Mouse (Mus musculus) ES-Bruce4 (cell line): ENCODE data around the gene P3h3. TPM values are rescaled to one million over a fixed set of nuclear protein-coding genes. Genes with fewer than 3 reads are reported as not detected.

Experiments used
- H3K27ac ChIP-seq: 2 replicates; pipeline ENCODE4 v1.5.1; 2012; ENCODE audit warnings: low read length, inconsistent platforms; ENCODE audit not compliant: insufficient read depth
- H3K27me3 ChIP-seq: 2 replicates; pipeline ENCODE4 v1.6.1; 2012; ENCODE audit warnings: mild to moderate bottlenecking, low read length, inconsistent platforms; ENCODE audit not compliant: control insufficient read depth, poor library complexity, insufficient read depth, severe bottlenecking
- H3K36me3 ChIP-seq: 2 replicates; pipeline ENCODE4 v1.6.1; 2012; ENCODE audit warnings: inconsistent platforms, mild to moderate bottlenecking, low read length, moderate library complexity; ENCODE audit not compliant: control insufficient read depth, poor library complexity, insufficient read depth, severe bottlenecking
- H3K4me1 ChIP-seq: one replicate; pipeline ENCODE4 v1.8.1; 2011; ENCODE audit warnings: low read length; ENCODE audit not compliant: control insufficient read depth, insufficient read depth
- H3K4me3 ChIP-seq: 2 replicates; pipeline ENCODE4 v1.5.1; 2011; ENCODE audit warnings: low read depth, mild to moderate bottlenecking, low read length
- H3K9ac ChIP-seq: 2 replicates; pipeline ENCODE4 v1.6.1; 2012; ENCODE audit warnings: low read depth, mild to moderate bottlenecking, inconsistent platforms; ENCODE audit not compliant: poor library complexity, severe bottlenecking
- H3K9me3 ChIP-seq: replicated peaks from 2 replicates; pipeline ENCODE4 v1.6.1; 2012; ENCODE audit warnings: mild to moderate bottlenecking, low read length, inconsistent platforms; ENCODE audit not compliant: control insufficient read depth, poor library complexity, insufficient read depth, severe bottlenecking
- CTCF ChIP-seq: IDR thresholded peaks from one replicate; pipeline ENCODE4 v1.8.1; 2011; ENCODE audit warnings: low read depth, low read length
- EP300 ChIP-seq: IDR thresholded peaks from 2 replicates; pipeline ENCODE4 v1.6.1; 2011; ENCODE audit warnings: low read depth, low read length; ENCODE audit not compliant: insufficient read depth
- POLR2A ChIP-seq: IDR thresholded peaks from one replicate; pipeline ENCODE4 v1.8.1; 2011; ENCODE audit warnings: low read length; ENCODE audit not compliant: insufficient read depth
- polyA plus RNA-seq: library from polyadenylated mRNA; stranded (reverse); fragments of >200 nt; gene quantifications from 2 replicates; pipeline ENCODE4 v1.2.4, GENCODE M21; 2011; ENCODE audit warnings: low read depth; ENCODE audit not compliant: missing spikeins, insufficient read depth, insufficient read length

The P3h3 gene
- polyA plus RNA-seq, 1 experiment: 3.1 TPM

GRCm38 (mm10) chr6:124795781-124796180, 61.8 kb downstream of the P3h3 start:
- 0 out of 2 replicates have a peak overlapping the region, but pooled peaks have one; percentile 75 for H3K9ac ChIP-seq
- peaks cover 5% of the 10 kb centered on the region for H3K36me3 ChIP-seq
- no peak for TF ChIP-seq EP300
- TF ChIP-seq POLR2A: no peak
- no peak for TF ChIP-seq CTCF
- peaks cover 3% of the 10 kb centered on the region for H3K4me1 ChIP-seq
- H3K4me3 ChIP-seq: no peak overlapping the region
- no peaks in the 10 kb centered on the region for H3K27me3 ChIP-seq
- H3K27ac ChIP-seq: peak overlapping the region; percentile 100
- no peaks in the 10 kb centered on the region for H3K9me3 ChIP-seq

GRCm38 (mm10) chr6:124791911-124792310, 65.6 kb downstream of the P3h3 start:
- Histone ChIP-seq H3K9me3 (no peaks in the 10 kb centered on the region), H3K27ac (no peak overlapping the region)
- TF ChIP-seq POLR2A: no peak
- no peak for TF ChIP-seq CTCF
- no peak for TF ChIP-seq EP300

More at GRCm38 (mm10) chr6:124791911-124792310, 65.6 kb downstream of the P3h3 start:
- Histone ChIP-seq H3K4me3 (no peak overlapping the region), H3K27me3 (no peaks in the 10 kb centered on the region), H3K4me1 (peaks cover 3% of the 10 kb centered on the region), H3K36me3 (peaks cover 5% of the 10 kb centered on the region), H3K9ac (no peak overlapping the region)

Other genes starting within 250 kb of the P3h3 start
- gene C1s2, start 221.7 kb downstream of the P3h3 start, polyA plus RNA-seq: 0.49 TPM in 1 of 2 replicates, not detected in the other
- gene Lpcat3, start 194.7 kb downstream of the P3h3 start, polyA plus RNA-seq: 69.3 and 73.8 TPM in 2 replicates
- 118 TPM in 2 replicates for gene Emg1, start 145.6 kb downstream of the P3h3 start, polyA plus RNA-seq
- 329 and 331 TPM in 2 replicates for gene Phb2, start 145.4 kb downstream of the P3h3 start, polyA plus RNA-seq
- gene Ptpn6, start 119.0 kb downstream of the P3h3 start, polyA plus RNA-seq: 15.4 and 32.3 TPM in 2 replicates
- gene Grcc10, start 116.4 kb downstream of the P3h3 start, polyA plus RNA-seq: 93.5 and 105 TPM in 2 replicates
- 0.59 TPM in 1 of 2 replicates, not detected in the other for gene Gm45234, start 101.7 kb downstream of the P3h3 start, polyA plus RNA-seq
- 32.0 and 35.2 TPM in 2 replicates for gene Atn1, start 101.2 kb downstream of the P3h3 start, polyA plus RNA-seq
- 7.4 and 8.3 TPM in 2 replicates for gene Eno2, start 88.1 kb downstream of the P3h3 start, polyA plus RNA-seq
- gene Lrrc23, start 78.0 kb downstream of the P3h3 start, polyA plus RNA-seq: 0.84 TPM in 1 of 2 replicates, not detected in the other
- 4.6 and 5.4 TPM in 2 replicates for gene Spsb2, start 49.1 kb downstream of the P3h3 start, polyA plus RNA-seq
- 377 and 389 TPM in 2 replicates for gene Tpi1, start 43.5 kb downstream of the P3h3 start, polyA plus RNA-seq
- gene Usp5, start 28.3 kb downstream of the P3h3 start, polyA plus RNA-seq: 80.9 and 85.2 TPM in 2 replicates
- gene Cdca3, start 28.2 kb downstream of the P3h3 start, polyA plus RNA-seq: 162 and 187 TPM in 2 replicates
- gene Gnb3, start 17.5 kb downstream of the P3h3 start, polyA plus RNA-seq: not detected in 2 replicates
- gene Gpr162, start 6.2 kb upstream of the P3h3 start, polyA plus RNA-seq: 2.4 and 3.2 TPM in 2 replicates
- gene Cd4, start 30.5 kb upstream of the P3h3 start, polyA plus RNA-seq: not detected in 2 replicates
- 4.0 and 5.9 TPM in 2 replicates for gene Lag3, start 54.0 kb upstream of the P3h3 start, polyA plus RNA-seq
- 382 and 383 TPM in 2 replicates for gene Ptms, start 62.4 kb upstream of the P3h3 start, polyA plus RNA-seq
- 263 and 294 TPM in 2 replicates for gene Mlf2, start 73.6 kb upstream of the P3h3 start, polyA plus RNA-seq
- 145 and 154 TPM in 2 replicates for gene Cops7a, start 107.8 kb upstream of the P3h3 start, polyA plus RNA-seq
- gene Pianp, start 138.9 kb upstream of the P3h3 start, polyA plus RNA-seq: 14.3 and 21.4 TPM in 2 replicates
- 32.4 and 33.8 TPM in 2 replicates for gene Zfp384, start 151.4 kb upstream of the P3h3 start, polyA plus RNA-seq
- 44.0 and 54.7 TPM in 2 replicates for gene Ing4, start 182.0 kb upstream of the P3h3 start, polyA plus RNA-seq
- gene Acrbp, start 191.9 kb upstream of the P3h3 start, polyA plus RNA-seq: 25.3 and 25.7 TPM in 2 replicates
- gene Lpar5, start 210.2 kb upstream of the P3h3 start, polyA plus RNA-seq: 2.5 and 3.7 TPM in 2 replicates
- 307 and 317 TPM in 2 replicates for gene Chd4, start 238.2 kb upstream of the P3h3 start, polyA plus RNA-seq